Mouse (Mus musculus) forebrain, embryonic 12.5 days (tissue): ENCODE measurements around the gene Aff1. TPM values are rescaled to one million over a fixed set of nuclear protein-coding genes. Genes with fewer than 3 reads are reported as not detected.
A peak's percentile ranks its signal among the peaks of the same experiment; 100 is the strongest.

Experiments
- ATAC-seq: fragments of 200-750 bp; cut with Nextera tagmentation; 2 replicates; pipeline ENCODE4 v1.8.0; 2017; ENCODE audit warnings: moderate TSS enrichment; ENCODE audit not compliant: low FRiP score
- H3K27ac ChIP-seq: fragments of 300-500 bp; sonication (generic); 2 replicates; pipeline ENCODE4 v1.5.1; 2016; ENCODE audit warnings: mild to moderate bottlenecking
- H3K27me3 ChIP-seq: fragments of 300-500 bp; sonication (generic); 2 replicates; pipeline ENCODE4 v1.6.1; 2016; ENCODE audit warnings: mild to moderate bottlenecking
- H3K36me3 ChIP-seq: fragments of 300-500 bp; sonication (generic); replicated peaks from 2 replicates; pipeline ENCODE4 v1.6.1; 2016; ENCODE audit warnings: mild to moderate bottlenecking
- H3K4me1 ChIP-seq: fragments of 300-500 bp; sonication (generic); 2 replicates; pipeline ENCODE4 v1.6.1; 2016
- H3K4me2 ChIP-seq: fragments of 300-500 bp; sonication (generic); 2 replicates; pipeline ENCODE4 v1.6.1; 2016; ENCODE audit warnings: mild to moderate bottlenecking, moderate library complexity
- H3K4me3 ChIP-seq: fragments of 300-500 bp; sonication (generic); replicated peaks from 2 replicates; pipeline ENCODE4 v1.5.1; 2016; ENCODE audit warnings: mild to moderate bottlenecking
- H3K9ac ChIP-seq: fragments of 300-500 bp; sonication (generic); 2 replicates; pipeline ENCODE4 v1.6.1; 2016; ENCODE audit warnings: mild to moderate bottlenecking
- H3K9me3 ChIP-seq: fragments of 300-500 bp; sonication (generic); 2 replicates; pipeline ENCODE4 v1.6.1; 2016
- WGBS: fragments of 180-500 bp; shearing (Covaris S2); methylation state at CpG from one replicate; pipeline ENCODE4 v1.1.7; 2016; 5-methylcytosine and 5-hydroxymethylcytosine counted together
- polyA plus RNA-seq: library from polyadenylated mRNA; unstranded; fragments of >200 nt; fragmentation: Nextera tagmentation; extraction: Ambion mirVana; gene quantifications from 2 replicates; pipeline ENCODE4 v1.2.1, GENCODE M21; 2016

The Aff1 gene
- polyA plus RNA-seq, 1 experiment from 2014 or later = 3.7 TPM

GRCm38 (mm10) chr5:103674482-103674881 is 17.7 kb upstream of the Aff1 start:
- H3K9ac ChIP-seq = no peak overlapping the region
- H3K4me2 ChIP-seq = no peak overlapping the region
- H3K4me3 ChIP-seq = no peak overlapping the region
- H3K36me3 ChIP-seq = no peaks in the 10 kb centered on the region
- WGBS = 57% methylated on average over 6 of the region's 6 CpGs
- no peak for ATAC-seq
- H3K9me3 ChIP-seq = no peaks in the 10 kb centered on the region
- H3K27me3 ChIP-seq = no peaks in the 10 kb centered on the region
- H3K4me1 ChIP-seq = no peaks in the 10 kb centered on the region
- no peak overlapping the region for H3K27ac ChIP-seq

- Histone ChIP-seq H3K27ac (no peak overlapping the region), H3K9me3 (no peaks in the 10 kb centered on the region), H3K9ac (no peak overlapping the region), H3K4me2 (no peak overlapping the region), H3K4me3 (no peak overlapping the region), H3K27me3 (no peaks in the 10 kb centered on the region), H3K36me3 (no peaks in the 10 kb centered on the region), H3K4me1 (no peaks in the 10 kb centered on the region)
- 88% methylated on average over 6 of the region's 6 CpGs for WGBS
- no peak for ATAC-seq
These were observed 15.8 kb upstream of the Aff1 start for GRCm38 (mm10) chr5:103676289-103676881.

- no peaks in the 10 kb centered on the region for H3K36me3 ChIP-seq
- no peak overlapping the region for H3K27ac ChIP-seq
- no peak overlapping the region for H3K4me2 ChIP-seq
- no peak for ATAC-seq
- H3K9me3 ChIP-seq = no peaks in the 10 kb centered on the region
- no peak overlapping the region for H3K9ac ChIP-seq
- no peaks in the 10 kb centered on the region for H3K27me3 ChIP-seq
- no peak overlapping the region for H3K4me3 ChIP-seq
- 80% methylated on average over 6 of the region's 6 CpGs for WGBS
- no peaks in the 10 kb centered on the region for H3K4me1 ChIP-seq
These were observed 14.3 kb upstream of the Aff1 start for GRCm38 (mm10) chr5:103677894-103678293.

GRCm38 (mm10) chr5:103678974-103679373 is 13.2 kb upstream of the Aff1 start:
- ATAC-seq = no peak

GRCm38 (mm10) chr5:103680381-103680780 is 11.8 kb upstream of the Aff1 start:
- no peak overlapping the region for H3K9ac ChIP-seq
- no peak for ATAC-seq
- no peaks in the 10 kb centered on the region for H3K27me3 ChIP-seq
- no peaks in the 10 kb centered on the region for H3K9me3 ChIP-seq
- no peak overlapping the region for H3K4me3 ChIP-seq
- H3K4me2 ChIP-seq = no peak overlapping the region
- WGBS = 38% methylated on average over 4 of the region's 4 CpGs
- H3K4me1 ChIP-seq = no peaks in the 10 kb centered on the region
- H3K36me3 ChIP-seq = no peaks in the 10 kb centered on the region
- no peak overlapping the region for H3K27ac ChIP-seq

More at GRCm38 (mm10) chr5:103678974-103679373, 13.2 kb upstream of the Aff1 start:
- H3K27ac ChIP-seq = no peak overlapping the region
- no peaks in the 10 kb centered on the region for H3K27me3 ChIP-seq
- H3K9ac ChIP-seq = no peak overlapping the region
- H3K9me3 ChIP-seq = no peaks in the 10 kb centered on the region
- no peak overlapping the region for H3K4me2 ChIP-seq
- H3K4me1 ChIP-seq = no peaks in the 10 kb centered on the region
- 90% methylated on average over 5 of the region's 5 CpGs for WGBS
- H3K4me3 ChIP-seq = no peak overlapping the region
- no peaks in the 10 kb centered on the region for H3K36me3 ChIP-seq

- Histone ChIP-seq H3K27ac (no peak overlapping the region), H3K27me3 (no peaks in the 10 kb centered on the region), H3K36me3 (no peaks in the 10 kb centered on the region), H3K4me2 (no peak overlapping the region), H3K4me1 (no peaks in the 10 kb centered on the region), H3K9ac (no peak overlapping the region), H3K4me3 (no peak overlapping the region), H3K9me3 (no peaks in the 10 kb centered on the region)
- 59% methylated on average over 3 of the region's 3 CpGs for WGBS
- ATAC-seq = no peak
These were observed 10.3 kb upstream of the Aff1 start for GRCm38 (mm10) chr5:103681824-103682223.

- H3K4me2 ChIP-seq = no peak overlapping the region
- peaks cover 29% of the 10 kb centered on the region for H3K27me3 ChIP-seq
- peaks cover 17% of the 10 kb centered on the region for H3K4me1 ChIP-seq
- H3K9ac ChIP-seq = no peak overlapping the region
- no peaks in the 10 kb centered on the region for H3K9me3 ChIP-seq
- 86% methylated on average over 5 of the region's 5 CpGs for WGBS
- no peak overlapping the region for H3K4me3 ChIP-seq
- ATAC-seq = no peak
- H3K36me3 ChIP-seq = no peaks in the 10 kb centered on the region
- H3K27ac ChIP-seq = no peak overlapping the region
These were observed 2.5 kb upstream of the Aff1 start for GRCm38 (mm10) chr5:103689645-103690044.

- WGBS = 87% methylated on average over 8 of the region's 8 CpGs
- H3K4me3 ChIP-seq = no peak overlapping the region
- ATAC-seq = no peak
- H3K4me2 ChIP-seq = no peak overlapping the region
- H3K9ac ChIP-seq = no peak overlapping the region
- no peaks in the 10 kb centered on the region for H3K36me3 ChIP-seq
- no peaks in the 10 kb centered on the region for H3K9me3 ChIP-seq
- H3K27ac ChIP-seq = no peak overlapping the region
- peaks cover 17% of the 10 kb centered on the region for H3K4me1 ChIP-seq
- peaks cover 33% of the 10 kb centered on the region for H3K27me3 ChIP-seq
These were observed 2.0 kb upstream of the Aff1 start for GRCm38 (mm10) chr5:103690190-103690589.

GRCm38 (mm10) chr5:103691171-103691570 is 1.0 kb upstream of the Aff1 start:
- Histone ChIP-seq H3K27ac (no peak overlapping the region), H3K9me3 (no peaks in the 10 kb centered on the region), H3K36me3 (no peaks in the 10 kb centered on the region), H3K4me2 (no peak overlapping the region), H3K4me3 (no peak overlapping the region), H3K9ac (no peak overlapping the region), H3K4me1 (peaks cover 17% of the 10 kb centered on the region), H3K27me3 (peaks cover 33% of the 10 kb centered on the region)
- no peak for ATAC-seq

GRCm38 (mm10) chr5:103692531-103693040 is 412 bp downstream of the Aff1 start:
- no peaks in the 10 kb centered on the region for H3K36me3 ChIP-seq
- no peak overlapping the region for H3K27ac ChIP-seq
- H3K4me1 ChIP-seq = peaks cover 20% of the 10 kb centered on the region
- peaks cover 38% of the 10 kb centered on the region for H3K27me3 ChIP-seq
- peak overlapping the region; percentile 99 for H3K4me2 ChIP-seq
- H3K4me3 ChIP-seq = peak overlapping the region; percentile 55
- no peaks in the 10 kb centered on the region for H3K9me3 ChIP-seq
- peak; percentile 36; the same call in 1 of the 2 replicates for ATAC-seq
- 0% methylated on average over 34 of the region's 34 CpGs for WGBS
- H3K9ac ChIP-seq = peak overlapping the region; percentile 41

GRCm38 (mm10) chr5:103693041-103693641 is 967 bp downstream of the Aff1 start:
- under 1% methylated on average over 28 of the region's 28 CpGs for WGBS

GRCm38 (mm10) chr5:103694094-103694493 is 1.9 kb downstream of the Aff1 start:
- Histone ChIP-seq H3K4me1 (peaks cover 20% of the 10 kb centered on the region), H3K27ac (no peak overlapping the region), H3K27me3 (peaks cover 40% of the 10 kb centered on the region), H3K4me3 (no peak overlapping the region), H3K9me3 (no peaks in the 10 kb centered on the region), H3K4me2 (no peak overlapping the region), H3K36me3 (no peaks in the 10 kb centered on the region), H3K9ac (no peak overlapping the region)
- no peak for ATAC-seq
- 51% methylated on average over 6 of the region's 6 CpGs for WGBS

More at GRCm38 (mm10) chr5:103693041-103693641, 967 bp downstream of the Aff1 start:
- H3K36me3 ChIP-seq = no peaks in the 10 kb centered on the region
- peaks cover 40% of the 10 kb centered on the region for H3K27me3 ChIP-seq
- H3K4me3 ChIP-seq = peak overlapping the region; percentile 55
- ATAC-seq = no peak
- peaks cover 20% of the 10 kb centered on the region for H3K4me1 ChIP-seq
- H3K9me3 ChIP-seq = no peaks in the 10 kb centered on the region
- no peak overlapping the region for H3K27ac ChIP-seq
- H3K4me2 ChIP-seq = peak overlapping the region; percentile 99
- H3K9ac ChIP-seq = peak overlapping the region; percentile 41; the same call in 1 of the 2 replicates
